Mouse (Mus musculus) ES-E14 (cell line): ENCODE data around the gene Apol8.

Experiments used
- MAFK ChIP-seq: IDR thresholded peaks from 2 replicates; pipeline ENCODE4 v1.6.1; 2014; ENCODE audit warnings: mild to moderate bottlenecking, low read depth, low read length, inconsistent platforms; ENCODE audit not compliant: insufficient read depth
- ZC3H11A ChIP-seq: IDR thresholded peaks from 2 replicates; pipeline ENCODE4 v1.6.1; 2012; ENCODE audit warnings: low read depth, mild to moderate bottlenecking, inconsistent platforms, low read length, borderline replicate concordance

DNA sequence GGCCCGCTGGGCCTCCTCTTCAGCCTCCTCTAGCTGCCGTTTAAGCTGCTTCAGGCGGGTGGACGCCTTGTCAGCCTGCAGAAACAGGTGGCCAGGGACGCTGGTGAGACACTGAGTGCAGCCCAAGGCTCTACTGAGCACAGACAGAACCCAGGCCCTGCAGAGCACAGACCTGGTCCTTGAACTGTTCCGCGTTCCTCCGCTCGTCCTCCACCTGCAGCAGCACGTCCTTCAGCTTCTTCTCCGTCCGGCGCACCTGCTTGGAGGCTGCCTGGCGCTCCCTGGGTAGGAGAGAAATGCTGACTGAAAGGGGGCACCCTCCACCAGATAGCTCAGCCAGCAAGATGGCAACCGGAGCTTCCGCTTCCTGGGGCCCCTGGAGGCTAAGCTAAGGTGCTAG lies 6.2 kb upstream of the Apol8 start:
- no peak for TF ChIP-seq ZC3H11A
- no peak for TF ChIP-seq MAFK
